Mouse (Mus musculus) urinary bladder, postnatal 4 days (tissue): ENCODE results near the gene Cox17.
A peak's percentile ranks its signal among the peaks of the same experiment; 100 is the strongest.
"Not testable (repeated sequence)": the region's sequence is repeated elsewhere in the genome, so short reads cannot be mapped to it uniquely, and the experiment has no call there.

Experiments
- DNase-seq, 2 experiments: peaks; one replicate each; pipeline ENCODE4 v3.0.0; 2021 to 2022; ENCODE audit warnings: low spot score in 2 of 2

The Cox17 gene

DNA sequence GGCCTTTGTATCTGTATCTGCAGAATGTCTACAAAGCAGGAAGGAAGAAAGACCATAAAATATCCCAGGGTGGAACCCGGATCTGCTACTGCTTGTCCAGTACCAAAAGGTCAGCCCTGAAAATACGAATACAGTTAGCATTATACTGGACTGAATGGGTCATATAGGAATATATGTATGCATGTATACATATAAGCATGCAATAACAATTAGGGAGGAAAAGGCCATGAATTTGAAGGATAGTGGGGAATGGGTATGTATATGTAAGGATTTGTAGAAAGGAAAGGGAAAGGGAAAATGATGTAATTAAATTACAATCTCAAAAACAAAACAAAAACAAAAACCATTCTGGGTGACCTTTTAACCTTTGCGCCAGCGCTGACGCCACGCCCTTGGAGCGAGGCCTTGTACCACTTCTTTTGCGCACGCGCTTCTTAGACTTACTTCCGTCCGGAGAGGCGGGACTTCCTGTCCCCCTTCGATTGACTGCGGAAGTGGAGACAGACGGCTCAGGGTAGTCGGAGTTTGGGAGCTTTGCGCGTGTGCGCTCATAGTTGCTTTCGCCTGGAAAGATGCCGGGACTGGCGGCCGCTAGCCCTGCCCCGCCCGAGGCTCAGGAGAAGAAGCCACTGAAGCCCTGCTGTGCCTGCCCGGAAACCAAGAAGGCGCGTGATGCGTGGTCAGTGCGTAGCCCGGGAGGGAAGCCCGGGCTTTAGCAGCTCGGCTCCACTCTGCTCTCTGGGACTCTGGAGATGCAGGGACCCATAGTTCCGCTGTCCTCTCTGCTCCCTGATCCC is at the start of gene Cox17, which contains the start of gene Gm21987:
Gene Cox17 (plus strand): TSS at position 463 of the 797 bp plus-strand sequence.
Gene Gm21987 (plus strand): TSS at position 512 of the 797 bp plus-strand sequence.
- peak; percentile 88 to 90 for DNase-seq

DNA sequence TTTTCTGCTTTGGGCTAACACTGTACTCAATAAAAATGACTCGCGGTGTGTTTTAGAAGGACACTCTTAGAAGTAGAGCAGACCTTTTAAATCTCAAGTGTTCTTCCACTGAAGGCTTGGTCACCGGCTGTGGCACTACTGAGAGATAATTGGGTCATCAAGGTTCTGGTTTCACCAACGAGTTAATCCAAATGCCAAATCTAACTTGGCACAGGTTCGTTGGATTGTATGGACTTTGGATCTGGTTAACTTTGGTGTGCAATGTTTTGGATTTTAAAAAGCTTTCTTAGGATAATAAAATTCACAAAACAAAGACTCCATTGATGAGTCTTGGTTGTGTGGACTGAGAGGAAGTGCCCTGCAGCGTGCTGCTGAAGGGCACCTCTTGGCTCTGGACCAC is 48.4 kb upstream of the Cox17 start:
- DNase-seq = no peak

DNA sequence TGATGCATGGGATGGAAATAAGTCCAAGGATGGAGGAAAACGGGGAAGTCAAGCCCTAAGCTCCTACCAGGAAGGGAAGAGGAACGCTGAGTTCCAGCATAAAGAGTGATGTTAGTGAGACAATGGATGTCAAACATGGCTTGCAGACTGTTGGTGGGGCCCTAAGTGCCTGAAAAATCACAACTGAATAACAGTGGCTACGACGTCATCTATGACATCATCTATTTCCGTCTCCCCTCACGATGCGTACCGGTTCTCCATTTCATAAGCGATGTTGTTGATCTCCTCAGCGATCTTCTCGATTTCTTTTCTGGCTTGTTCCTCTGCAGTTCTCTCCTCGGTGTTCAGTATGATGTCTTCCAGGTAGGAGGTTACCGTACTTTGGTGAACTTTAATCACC is 44.4 kb upstream of the Cox17 start:
- no peak for DNase-seq

DNA sequence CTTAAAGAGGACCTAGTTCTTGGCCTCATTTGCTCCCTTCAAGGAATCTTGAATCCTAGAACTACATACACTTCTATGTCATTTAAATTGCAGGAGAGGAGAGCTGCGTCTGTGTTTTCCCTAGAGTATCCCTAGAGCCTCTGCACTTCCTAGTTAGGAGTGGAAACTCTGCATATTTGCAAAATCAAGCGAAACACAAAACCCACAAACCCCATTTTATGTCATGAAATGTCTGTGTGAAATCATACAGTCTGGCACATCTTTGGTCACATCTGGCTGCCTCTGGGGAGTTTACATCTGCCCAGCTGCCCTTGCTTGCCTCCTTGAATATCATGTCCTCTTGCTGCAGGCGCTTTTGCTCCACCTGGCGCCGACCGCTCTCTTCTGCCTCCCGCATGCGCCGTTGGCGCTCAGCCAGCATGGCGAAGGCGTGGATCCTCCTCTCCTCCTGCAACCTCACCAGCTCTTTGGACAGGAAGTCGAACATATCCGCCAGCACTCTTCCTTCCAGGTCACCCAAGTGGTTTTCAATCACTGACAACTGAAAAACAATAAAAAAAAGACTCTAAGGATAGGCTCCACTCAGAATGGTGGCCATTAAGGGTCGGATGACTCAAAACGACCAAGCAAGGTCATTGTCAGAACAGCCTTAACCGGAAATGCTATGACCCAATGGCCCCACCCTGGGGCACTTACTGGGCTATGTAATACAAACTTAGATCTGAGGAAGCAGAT is 42.2 kb upstream of the Cox17 start:
- DNase-seq = no peak

DNA sequence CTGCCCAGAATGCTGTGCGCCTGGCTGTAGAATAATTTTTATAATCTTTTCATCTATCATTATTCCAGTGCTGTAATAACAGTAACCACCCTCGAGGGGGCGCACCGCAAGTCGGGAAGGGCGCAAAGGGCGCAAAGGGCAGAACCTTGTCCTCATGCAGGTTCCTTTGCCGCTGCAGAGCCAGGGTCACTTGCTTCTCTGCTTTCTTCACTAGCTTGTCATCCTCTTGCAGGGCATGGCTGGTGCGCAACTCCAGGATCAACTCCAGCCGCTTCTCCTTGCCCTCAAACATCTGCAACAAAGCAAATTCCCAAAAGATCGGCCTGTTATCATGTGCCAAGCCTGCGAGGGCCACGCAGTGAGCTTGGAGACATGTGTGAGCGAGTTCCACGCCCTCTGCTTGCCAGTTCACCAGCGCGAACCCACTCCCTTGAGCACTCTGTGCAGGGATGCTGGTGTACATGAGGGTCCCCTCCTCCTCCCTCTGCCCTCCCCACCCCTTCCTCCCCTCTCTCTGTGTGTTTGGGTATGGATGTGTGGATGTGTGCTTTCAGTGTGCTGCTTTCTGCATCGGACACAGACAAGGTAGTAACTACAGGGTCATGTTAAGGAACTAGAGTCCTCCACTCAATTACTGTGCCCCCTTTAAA is 40.1 kb upstream of the Cox17 start:
- no peak for DNase-seq

DNA sequence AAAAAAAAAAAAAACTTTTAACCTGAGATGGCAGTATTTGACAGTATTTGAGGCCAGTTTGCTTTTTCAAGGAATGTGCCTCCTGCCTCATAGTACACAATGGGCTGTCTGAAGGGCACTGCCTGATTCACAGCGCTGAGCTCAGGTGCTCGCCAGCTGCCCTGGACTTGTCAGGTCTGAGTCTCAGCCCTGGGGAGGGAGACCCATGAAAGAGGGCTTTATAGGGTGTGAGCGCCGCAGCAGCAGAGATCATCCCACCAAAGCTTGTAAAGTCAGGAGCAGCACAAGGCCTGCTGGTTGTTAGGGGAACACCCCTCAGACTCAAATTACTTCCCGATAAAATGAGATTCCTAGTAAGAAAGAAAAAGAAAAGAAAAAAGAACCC is 39.6 kb upstream of the Cox17 start:
- no peak for DNase-seq

DNA sequence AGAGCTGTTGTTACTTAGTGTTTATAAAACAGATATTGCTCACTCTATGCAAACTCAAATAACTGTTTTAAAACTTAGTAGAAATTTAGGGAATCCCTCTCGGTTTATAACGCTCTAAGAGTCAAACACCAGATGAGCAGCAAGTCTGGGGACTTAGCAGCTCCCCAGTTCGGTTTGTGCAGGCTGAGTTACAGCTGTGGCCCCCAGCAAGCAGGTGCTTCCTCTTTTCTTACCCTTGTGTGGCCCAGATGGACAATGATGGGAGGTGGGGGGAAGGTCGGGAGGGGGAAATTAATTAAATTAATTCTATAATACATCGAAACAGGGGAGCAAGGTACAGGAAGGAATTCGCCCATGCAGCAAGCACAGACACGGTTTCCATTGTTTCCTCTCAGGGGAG is 39.1 kb upstream of the Cox17 start:
- no peak for DNase-seq

DNA sequence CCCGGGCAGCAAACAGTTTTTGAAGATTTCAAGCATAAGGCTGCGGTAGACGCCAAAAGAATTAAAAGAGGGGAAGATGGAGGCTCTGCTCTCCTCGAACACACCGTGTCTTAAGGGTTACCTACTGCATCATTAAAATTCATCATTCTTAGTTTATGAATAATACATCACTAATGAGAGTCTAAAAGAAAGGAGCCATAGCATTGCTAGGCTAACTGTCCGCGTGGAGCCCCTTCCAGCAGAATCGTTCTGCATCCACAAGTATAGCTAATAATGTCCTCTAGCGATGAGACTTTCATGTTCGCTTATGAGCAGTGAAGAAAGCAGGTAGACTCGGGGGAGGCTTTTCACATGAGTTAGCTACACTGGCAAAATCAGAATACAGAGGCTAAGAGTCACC is 38.6 kb upstream of the Cox17 start:
- DNase-seq = no peak

DNA sequence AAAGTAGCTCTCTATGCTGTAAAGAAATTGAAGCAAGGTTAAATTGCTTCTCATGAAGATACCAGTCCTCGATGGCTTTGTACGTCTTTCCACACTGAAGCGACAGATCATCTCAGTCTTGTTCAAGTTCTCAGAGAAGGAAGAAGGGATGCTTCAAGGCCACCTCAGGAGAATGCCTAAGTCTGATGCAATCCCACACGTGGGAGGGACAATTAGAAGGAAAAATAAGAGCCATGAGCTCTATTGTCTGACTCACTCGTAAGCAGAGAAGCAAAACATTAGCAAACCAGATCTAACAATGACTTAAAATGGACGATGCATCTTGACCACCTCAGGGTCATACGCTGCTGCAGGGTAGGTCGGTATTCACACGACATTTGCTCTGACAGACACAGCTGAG is 28.3 kb upstream of the Cox17 start:
- no peak for DNase-seq

DNA sequence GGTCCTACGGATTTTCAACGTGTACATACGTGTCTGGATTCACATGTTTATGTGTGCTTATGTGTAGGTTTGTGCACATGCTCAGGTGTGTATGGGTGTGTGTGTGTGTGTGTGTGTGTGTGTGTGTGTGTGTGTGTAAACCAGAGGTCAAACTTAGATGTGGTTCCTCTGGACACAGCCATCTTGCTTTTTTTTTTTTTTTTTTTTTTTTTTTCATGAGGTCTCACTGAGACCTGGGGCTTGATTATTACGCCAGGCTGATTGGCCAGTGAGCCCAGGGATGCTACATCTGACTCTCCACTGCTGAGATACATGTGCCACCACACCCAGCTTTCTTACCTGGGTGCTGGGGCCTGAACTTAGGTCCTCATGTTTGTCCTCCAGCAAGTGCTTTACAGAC is 27.7 kb upstream of the Cox17 start:
- no peak for DNase-seq

DNA sequence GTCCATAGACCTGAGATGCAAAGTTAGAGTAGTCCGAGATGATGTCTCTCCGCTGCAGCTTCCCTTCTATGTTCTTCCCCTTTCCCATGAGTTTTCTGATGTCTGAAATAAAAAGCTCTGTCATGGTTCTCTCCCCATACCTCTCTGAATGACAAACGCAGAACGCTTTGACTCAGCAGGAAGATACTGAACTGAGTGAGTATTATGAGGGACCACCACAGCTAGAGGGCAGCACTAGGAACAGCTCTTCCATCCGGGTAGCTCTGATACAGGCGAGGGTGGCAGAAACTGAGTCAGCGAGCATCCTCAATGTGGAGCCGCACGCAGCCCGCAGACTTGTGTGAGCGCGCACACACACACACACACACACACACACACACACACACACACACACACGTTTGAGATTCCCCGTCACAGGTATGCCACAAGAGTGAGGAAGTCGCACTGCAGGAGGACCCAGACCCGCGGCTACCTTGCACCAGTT is 25.3 kb upstream of the Cox17 start:
- no peak for DNase-seq

DNA sequence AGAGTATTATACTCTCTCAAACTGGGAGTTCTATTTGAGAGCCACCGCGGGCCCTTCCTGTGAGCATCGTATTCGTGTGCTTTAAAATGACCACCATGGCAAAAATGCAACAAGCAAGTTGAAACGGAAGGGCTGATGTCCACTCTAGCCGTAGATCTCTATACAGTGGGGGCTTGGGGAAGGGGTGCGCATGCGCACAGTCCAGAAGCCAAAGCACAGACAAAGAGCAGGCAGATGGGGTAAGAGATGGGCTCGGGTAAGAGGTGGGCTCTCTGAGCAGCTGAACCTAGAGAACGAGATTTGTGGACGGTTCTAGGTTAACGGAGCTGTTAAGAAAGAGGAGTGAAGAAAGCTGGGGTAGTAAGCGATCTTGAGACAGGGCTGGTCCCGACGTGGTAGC is 22.5 kb upstream of the Cox17 start:
- no peak for DNase-seq

DNA sequence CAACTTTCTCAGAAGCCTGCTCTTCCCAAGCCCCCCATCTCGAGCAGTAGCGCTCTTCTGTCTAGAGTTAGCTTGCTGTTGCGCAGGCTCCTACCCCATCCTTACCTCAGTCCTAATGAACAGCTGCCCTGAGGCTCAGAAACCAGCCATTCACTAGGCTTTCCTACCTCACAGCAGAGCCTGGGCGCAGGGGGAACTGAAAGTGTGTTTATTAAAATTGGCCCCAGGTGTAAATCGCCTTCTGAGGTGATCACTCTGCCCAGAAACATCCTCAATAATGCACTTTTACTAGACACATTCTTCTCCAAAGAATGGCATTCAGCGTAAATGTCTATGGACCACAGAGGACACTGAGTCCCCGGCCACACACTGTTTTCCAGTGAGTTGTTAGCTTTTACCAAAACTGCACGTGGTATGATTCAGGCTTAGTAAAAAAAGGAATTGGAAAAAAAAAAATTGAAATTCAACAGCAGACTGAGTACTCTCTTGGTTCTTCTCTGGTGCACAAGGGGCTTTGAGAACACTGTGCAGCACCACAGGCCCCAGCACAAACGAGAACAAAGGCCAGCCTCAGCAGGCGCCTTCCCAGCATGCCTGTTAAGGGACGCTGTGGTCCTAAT is 19.9 kb upstream of the Cox17 start:
- no peak for DNase-seq

DNA sequence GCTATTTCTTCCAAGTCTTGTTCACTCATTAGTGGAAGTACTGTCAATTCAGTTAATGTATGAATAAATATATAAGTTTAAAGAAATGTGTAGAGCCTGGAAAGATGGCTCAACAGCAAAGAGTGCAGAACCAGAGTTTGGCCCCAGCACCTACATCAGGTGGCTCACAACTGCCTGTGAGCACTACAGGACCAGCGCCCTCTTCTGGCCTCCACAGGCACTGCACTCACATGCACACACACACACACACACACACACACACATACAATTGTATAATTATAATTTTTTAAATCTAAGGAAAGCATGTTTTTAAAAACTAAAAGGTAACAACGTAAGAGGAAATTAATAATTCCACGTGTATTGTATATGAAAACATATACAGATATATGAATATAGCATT is 17.5 kb upstream of the Cox17 start:
- DNase-seq = no peak

DNA sequence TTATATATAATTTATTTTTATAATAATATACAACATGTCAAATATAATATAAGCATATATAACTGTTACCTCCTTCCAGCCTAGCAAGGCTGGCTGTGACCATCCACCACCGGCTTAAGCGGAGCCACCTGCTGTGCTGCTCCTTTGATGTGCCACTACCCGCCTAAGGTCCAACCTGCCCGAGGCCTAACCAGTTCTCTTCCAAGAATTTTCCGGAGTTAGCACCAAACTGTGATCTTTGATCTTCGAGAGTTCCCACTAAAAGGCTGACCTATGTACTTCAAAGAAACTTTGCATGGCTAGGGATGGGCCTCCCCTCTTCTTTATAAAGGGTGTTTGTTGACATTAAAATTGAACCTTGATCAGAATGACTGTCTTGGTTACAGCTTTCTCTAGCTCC is 12.4 kb upstream of the Cox17 start:
- DNase-seq = no peak

DNA sequence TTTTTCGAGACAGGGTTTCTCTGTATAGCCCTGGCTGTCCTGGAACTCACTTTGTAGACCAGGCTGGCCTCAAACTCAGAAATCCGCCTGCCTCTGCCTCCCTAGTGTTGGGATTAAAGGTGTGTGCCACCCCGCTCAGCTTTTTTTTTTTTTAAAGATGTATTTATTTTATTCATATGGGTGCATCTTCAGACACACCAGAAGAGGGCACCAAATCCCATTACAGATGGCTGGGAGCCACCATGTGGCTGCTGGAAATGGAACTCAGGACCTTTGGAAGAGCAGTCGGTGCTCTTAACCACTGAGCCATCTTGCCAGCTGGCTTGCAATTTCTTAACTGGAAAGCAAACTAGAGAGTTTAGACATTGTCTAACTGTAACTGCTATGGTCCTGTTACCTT is 8.7 kb upstream of the Cox17 start:
- DNase-seq = not testable (repeated sequence)

DNA sequence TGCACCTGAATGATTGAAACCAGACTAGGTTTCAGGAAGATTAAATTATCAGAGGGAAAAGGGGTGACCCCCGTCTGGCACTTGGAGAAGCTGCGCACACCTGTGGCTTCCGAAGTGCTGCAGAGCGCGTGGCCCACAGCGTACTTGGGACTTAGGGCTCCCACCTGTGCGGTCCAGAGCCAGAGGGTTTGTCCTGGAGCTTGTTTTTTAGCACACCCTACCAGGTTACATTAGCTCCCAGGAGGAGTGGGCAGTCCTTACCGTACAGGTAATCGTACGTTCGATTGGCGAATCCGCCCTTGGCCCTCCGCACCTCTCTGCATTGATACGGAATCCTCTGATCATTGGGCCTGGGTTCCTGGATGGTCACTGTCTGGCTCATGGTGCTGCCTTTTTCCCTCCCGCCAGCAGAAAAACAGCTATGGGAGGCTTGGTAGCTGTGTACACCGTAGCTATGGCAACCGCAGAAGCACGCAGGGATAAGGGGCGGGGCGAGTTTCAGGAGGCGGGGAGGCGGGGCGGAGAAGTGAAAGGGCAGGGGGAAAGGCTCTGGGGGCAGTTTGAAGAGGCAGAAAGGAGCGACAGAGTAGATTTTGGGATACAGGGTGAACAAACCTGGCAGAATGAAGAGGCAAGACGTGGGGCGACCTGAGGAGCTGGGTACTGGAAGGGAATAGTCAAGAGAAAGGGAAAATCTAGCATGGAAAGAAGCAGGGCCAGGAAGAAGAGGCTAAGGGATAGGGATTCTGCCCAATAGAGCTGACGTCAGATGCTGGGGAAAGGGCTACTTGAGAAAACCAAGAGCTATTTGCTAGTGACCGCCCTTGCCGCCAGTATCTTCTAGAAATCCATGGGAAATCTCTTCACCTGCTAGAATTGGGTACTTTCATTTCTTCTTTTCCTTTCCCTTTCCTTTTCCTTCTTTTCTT is 5.1 kb upstream of the Cox17 start, which contains the start of gene Maats1:
Gene Maats1 (minus strand): TSS at position 748 of the 929 bp plus-strand sequence.
- DNase-seq = peak; percentile 67 to 88

DNA sequence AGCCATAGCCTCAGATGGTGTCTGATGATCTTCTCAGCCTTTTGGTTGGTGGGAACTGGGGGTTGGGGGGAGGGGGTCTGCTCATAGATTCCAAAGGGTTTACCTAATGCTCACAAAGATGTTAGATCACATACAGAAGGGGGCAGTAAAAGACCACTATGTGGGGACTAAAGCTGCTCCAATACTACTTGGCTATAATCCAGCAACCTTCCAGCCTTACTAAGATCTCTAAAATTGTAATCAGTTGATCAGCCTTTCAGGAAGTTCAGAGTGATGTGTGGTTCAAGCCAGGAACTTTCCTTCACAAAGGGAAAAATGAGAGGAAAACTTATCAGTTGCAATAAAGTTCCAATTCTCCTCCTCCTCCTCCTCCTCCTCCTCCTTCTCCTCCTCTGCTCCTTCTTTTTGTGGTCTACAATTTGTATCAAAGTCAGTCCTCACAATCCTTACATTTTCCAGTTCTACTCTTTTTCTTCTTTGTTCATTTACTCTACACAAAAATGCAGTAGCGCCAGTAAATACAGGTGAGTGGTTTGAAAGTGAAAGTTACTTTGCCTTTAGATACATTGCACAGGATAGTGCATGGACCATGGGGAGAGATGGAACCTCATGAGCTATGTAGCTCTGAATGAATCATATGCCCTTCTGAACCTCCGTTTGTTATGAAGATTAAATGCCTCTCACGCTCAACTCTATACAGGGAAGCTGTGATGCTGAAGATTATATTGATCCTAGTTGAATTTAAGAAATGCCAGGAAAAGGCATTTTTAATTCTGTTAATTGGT is 1.7 kb upstream of the Cox17 start:
- no peak for DNase-seq

DNA sequence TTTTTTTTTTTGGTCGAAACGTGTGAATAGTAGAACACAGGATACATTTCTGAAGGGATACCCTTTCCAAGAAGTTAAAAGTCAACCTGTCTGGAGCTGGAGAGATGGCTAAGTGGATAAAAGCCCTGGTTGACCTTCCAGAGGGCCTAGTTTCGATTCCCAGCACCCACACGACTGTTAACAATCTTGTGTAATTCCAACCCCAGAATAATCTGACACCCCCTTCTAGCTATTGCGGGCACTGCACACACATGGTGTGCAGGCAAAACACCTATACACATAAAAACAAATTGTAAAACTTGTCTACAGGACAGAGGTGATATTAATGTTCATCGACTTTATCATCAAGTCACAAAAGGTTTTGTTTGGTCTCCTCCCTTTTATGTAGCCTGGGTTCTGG is 797 bp downstream of the Cox17 start:
- no peak for DNase-seq

DNA sequence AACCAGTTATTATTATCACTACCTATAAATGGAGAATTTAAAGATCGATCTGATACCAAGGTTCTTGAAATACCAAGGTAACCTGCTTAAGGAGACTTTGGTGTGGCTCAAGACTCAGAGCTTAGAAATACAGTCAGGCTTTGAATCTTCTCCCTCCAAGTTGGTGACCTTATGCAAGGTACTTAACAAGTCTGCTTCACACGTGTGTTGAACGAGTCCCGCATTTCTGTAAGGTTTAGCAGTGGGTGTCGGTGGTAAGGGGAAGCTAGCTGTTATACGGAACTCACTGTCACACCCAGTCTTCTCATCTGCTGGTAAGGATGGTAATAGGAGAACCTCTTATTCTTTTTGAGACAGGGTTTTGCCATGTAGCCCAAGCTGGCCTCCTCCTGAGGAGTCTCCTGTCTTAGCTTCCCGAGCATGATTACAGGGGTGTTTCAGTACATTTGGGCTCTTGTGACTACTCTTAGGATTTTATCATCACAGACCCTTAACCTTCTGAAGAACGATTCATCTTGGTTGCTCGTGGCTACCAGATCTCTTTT is 1.5 kb downstream of the Cox17 start:
- DNase-seq = no peak
